Mouse (Mus musculus) mammary gland, adult 2 months (tissue): ENCODE measurements around the gene Zmym5. TPM values are rescaled to one million over a fixed set of nuclear protein-coding genes. Genes with fewer than 3 reads are reported as not detected.

Experiments used
- polyA plus RNA-seq: library from polyadenylated mRNA; depleted of rRNA; stranded (reverse); fragments of >200 nt; gene quantifications from 2 replicates; pipeline ENCODE4 v1.2.3, GENCODE M21; 2012; ENCODE audit warnings: low replicate concordance; rRNA removed

Gene Zmym5
- 3.4 and 10.1 TPM in 2 replicates for polyA plus RNA-seq

DNA sequence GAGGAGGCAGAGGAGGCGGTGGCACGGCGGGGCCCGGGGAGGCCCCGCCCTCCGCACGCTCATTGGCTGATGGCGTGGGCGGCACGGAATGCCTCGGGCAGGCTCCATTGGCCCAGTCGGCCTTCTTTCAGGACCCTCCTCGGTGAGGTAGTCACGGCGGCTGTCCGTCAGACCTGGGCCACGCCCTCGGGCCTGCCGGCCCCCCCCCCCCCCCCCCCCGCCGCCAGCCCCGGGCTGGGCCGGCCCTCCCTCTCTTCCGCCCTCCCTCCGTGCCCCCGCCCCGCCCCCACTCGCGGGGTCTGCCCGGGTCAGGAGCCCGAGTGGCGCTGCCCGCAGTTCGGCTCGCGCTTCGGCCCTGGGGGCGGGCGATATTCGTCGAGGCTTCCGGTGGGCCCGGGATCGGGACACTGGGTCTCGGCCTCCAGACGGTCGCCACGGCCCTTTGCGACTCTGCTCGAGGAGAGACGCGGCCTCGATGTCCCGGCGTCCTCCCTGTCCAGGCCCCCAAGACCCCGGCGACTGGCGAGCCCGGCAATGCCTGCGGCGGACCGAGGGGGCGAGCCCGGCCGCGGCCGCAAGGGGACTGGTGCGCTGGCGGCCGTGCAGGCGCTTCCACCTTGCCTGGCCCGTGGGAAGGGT lies at the start of gene Zmym5:
Gene Zmym5 (minus strand): TSS at position 16 of the 639 bp plus-strand sequence.

GRCm38 (mm10) chr14:56778200-56778932 lies 33.1 kb downstream of the Zmym5 start, which contains the start of gene Pspc1:
TSS of gene Pspc1 (minus strand) at chr14:56778316.

Other genes with a start within 250 kb of the Zmym5 start
- gene Cenpj, start 236.3 kb downstream of the Zmym5 start, polyA plus RNA-seq = 1.4 and 2.0 TPM in 2 replicates
- gene Parp4, start 236.1 kb downstream of the Zmym5 start, polyA plus RNA-seq = 5.2 and 10.1 TPM in 2 replicates
- 1.8 and 6.0 TPM in 2 replicates for gene Mphosph8, start 143.5 kb downstream of the Zmym5 start, polyA plus RNA-seq
- gene Pspc1, start 33.4 kb downstream of the Zmym5 start, polyA plus RNA-seq = 3.0 and 5.5 TPM in 2 replicates
- gene Zmym2, start 74.9 kb upstream of the Zmym5 start, polyA plus RNA-seq = 4.6 and 11.3 TPM in 2 replicates
- gene Gja3, start 246.4 kb upstream of the Zmym5 start, polyA plus RNA-seq = 0.08 TPM in 1 of 2 replicates, not detected in the other